Mouse (Mus musculus) gastrocnemius, adult 2 months (tissue): ENCODE results near the gene Gm7029. TPM values are rescaled to one million over a fixed set of nuclear protein-coding genes. Genes with fewer than 3 reads are reported as not detected.
A peak's percentile ranks its signal among the peaks of the same experiment; 100 is the strongest.
"Not testable (repeated sequence)": the region's sequence is repeated elsewhere in the genome, so short reads cannot be mapped to it uniquely, and the experiment has no call there.

ENCODE experiments used
- DNase-seq: peaks from one replicate; pipeline ENCODE4 v3.0.0; 2022
- H3K27ac ChIP-seq: fragments of 200-600 bp; 2 replicates; pipeline ENCODE4 v1.8.1; 2022; ENCODE audit warnings: mild to moderate bottlenecking
- H3K4me3 ChIP-seq: fragments of 200-600 bp; 2 replicates; pipeline ENCODE4 v1.8.1; 2022; ENCODE audit warnings: mild to moderate bottlenecking, moderate library complexity
- CTCF ChIP-seq: fragments of 200-600 bp; IDR thresholded peaks from 2 replicates; pipeline ENCODE4 v1.8.1; 2022; ENCODE audit warnings: antibody characterized with exemption, mild to moderate bottlenecking, moderate library complexity
- intact Hi-C: fragments of 180-260 bp; cut with DNase I; formaldehyde crosslinking; loops from one replicate; pipeline ENCODE4 v1.15.1; 2025
- long read RNA-seq, 2 experiments: library from polyadenylated mRNA; stranded (forward); transcript quantifications; one replicate each; pipeline ENCODE4 v2.0.0; 2021
- total RNA-seq, 2 experiments: library from RNA; stranded (reverse); gene quantifications; 2 replicates each; pipeline ENCODE4 v1.2.3; 2021

Gene Gm7029
- total RNA-seq: not detected
- long read RNA-seq, experiment 1: 0 reads
- long read RNA-seq, experiment 2: 0 reads

GRCm38 (mm10) chr17:33873537-33873936, at the start of gene Gm7029:
TSS of gene Gm7029 (plus strand) at chr17:33873837.
- peak within 1 kb of the TSS; percentile 73 for H3K27ac ChIP-seq
- intact Hi-C loops, DNase-seq: not testable (repeated sequence)
- peak within 1 kb of the TSS; percentile 50 for H3K4me3 ChIP-seq

DNA sequence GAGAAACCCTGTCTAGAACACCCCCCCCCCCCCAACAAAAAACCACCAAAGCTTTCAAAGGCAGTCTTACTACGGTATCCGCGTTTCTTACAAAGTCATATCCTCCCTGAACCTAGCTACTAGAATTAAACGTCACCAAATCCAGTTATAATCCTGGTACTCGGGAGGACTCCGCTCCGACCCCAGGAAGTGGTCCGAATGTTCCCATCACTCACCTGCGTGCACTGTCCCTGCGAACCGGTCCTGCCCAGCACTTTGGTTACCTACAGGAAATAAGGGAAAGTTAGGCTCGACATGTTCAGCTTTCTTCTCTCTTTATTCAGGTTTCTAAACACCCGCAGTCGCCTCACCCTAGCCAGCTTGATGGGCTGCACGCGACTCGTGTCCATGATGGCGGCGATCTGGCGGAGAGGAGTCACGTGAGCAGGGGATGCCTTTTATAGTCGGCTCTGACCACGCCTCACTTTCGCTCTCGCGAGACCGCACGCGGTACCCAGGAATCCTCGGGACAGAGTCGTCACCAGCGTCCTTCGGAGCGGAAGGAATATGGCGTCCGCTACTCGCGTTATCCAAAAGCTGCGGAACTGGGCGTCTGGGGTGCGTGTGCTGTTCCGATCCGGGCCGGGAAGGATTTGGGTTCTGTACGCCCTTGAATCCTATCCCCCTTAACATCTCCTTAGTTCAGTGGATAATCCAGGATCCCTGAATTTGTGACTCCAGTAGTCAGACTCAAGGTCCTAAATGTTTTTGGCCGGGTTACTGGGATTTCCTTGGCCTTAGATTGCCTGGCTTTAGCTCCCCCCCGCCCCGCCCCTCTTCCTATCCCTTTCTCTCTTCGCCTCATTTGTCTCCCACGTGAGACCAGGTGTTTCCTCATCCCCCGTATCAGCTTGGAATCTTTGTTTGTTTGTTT, 49.3 kb upstream of the Gm7029 start, which contains the start of the genes Rps28 and Ndufa7:
Gene Rps28 (minus strand): TSS at position 479 of the 913 bp plus-strand sequence.
Gene Ndufa7 (plus strand): TSS at position 489 of the 913 bp plus-strand sequence.
- intact Hi-C loops: loop anchor here (10.0 kb wide), 2 partner anchors 280 to 470 kb away; partner anchors contain the start of gene Zfp81
- peak within 1 kb of the TSS; percentile 90 for H3K4me3 ChIP-seq
- peak within 1 kb of the TSS; percentile 97 for H3K27ac ChIP-seq
- no peak for TF ChIP-seq CTCF
- DNase-seq: peak; percentile 97

- peak overlapping the region; percentile 90 for H3K4me3 ChIP-seq
- H3K27ac ChIP-seq: peak overlapping the region; percentile 97
- intact Hi-C loops: loop anchor here (5.0 to 10.0 kb wide), 3 partner anchors 143 to 470 kb away; partner anchors contain the start of gene Zfp81
- not testable (repeated sequence) for DNase-seq
Observed at GRCm38 (mm10) chr17:33824997-33825330, 48.7 kb upstream of the Gm7029 start.

DNA sequence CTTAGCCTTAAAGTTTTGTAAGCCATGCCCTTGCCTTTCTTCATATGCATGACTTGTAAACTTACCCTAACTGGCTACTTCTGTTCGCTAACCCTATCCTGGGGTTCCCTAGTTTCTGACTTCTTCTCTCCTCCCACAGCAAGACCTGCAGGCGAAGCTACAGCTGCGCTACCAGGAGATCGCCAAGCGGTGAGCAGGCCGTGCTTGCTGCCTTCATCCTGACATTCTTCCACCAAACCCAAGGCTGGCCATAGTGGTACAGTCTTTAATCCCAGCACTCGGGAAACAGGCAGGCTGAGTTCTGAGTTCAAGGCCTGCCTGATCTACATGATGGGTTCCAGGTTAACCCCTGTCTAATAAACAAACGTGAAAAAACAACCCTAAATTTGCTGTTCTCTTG, 48.2 kb upstream of the Gm7029 start:
- intact Hi-C loops: loop anchor here (5.0 to 10.0 kb wide), 3 partner anchors 143 to 471 kb away; partner anchors contain the start of gene Zfp81
- H3K4me3 ChIP-seq: peak overlapping the region; percentile 90
- H3K27ac ChIP-seq: peak overlapping the region; percentile 97; the same call in 1 of the 2 replicates
- no peak for TF ChIP-seq CTCF
- no peak for DNase-seq

DNA sequence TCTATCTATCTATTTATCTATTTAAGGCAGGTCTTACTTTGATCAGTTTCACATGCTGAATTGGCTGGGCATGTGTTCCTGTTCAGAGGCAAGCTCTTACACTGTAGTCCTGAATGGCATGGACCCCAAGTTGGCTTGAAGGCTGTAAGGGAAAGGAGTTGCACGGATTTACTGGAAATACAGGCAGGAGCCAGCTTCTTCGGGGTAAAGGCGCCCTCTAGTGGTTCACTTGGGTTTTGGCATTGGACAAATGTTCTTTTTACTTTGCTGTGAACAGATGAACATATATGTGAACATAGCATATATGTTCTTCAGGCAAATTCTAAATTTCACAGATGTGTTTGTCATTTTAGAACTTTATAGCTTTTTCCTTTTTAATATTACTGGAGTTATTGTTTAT, 46.8 kb upstream of the Gm7029 start:
- peak; percentile 92 for TF ChIP-seq CTCF
- peak; percentile 78 for DNase-seq
- intact Hi-C loops: loop anchor here (2.0 to 10.0 kb wide), 4 partner anchors 145 to 472 kb away; partner anchors contain the start of gene Zfp81
- no peak overlapping the region for H3K4me3 ChIP-seq
- H3K27ac ChIP-seq: peak overlapping the region; percentile 44; the same call in 1 of the 2 replicates

GRCm38 (mm10) chr17:33828892-33829291, 44.7 kb upstream of the Gm7029 start:
- H3K27ac ChIP-seq: peak overlapping the region; percentile 68
- no peak for TF ChIP-seq CTCF
- H3K4me3 ChIP-seq: no peak overlapping the region; the same call in 1 of the 2 replicates
- DNase-seq: peak; percentile 56
- intact Hi-C loops: loop anchor here (5.0 to 10.0 kb wide), 3 partner anchors 147 to 474 kb away; partner anchors contain the start of gene Zfp81

- Histone ChIP-seq H3K4me3 (peak overlapping the region; percentile 22; the same call in 1 of the 2 replicates), H3K27ac (peak overlapping the region; percentile 68)
- intact Hi-C loops: loop anchor here (5.0 to 10.0 kb wide), 3 partner anchors 147 to 475 kb away; partner anchors contain the start of gene Zfp81
- DNase-seq: no peak
- TF ChIP-seq CTCF: no peak
Observed at GRCm38 (mm10) chr17:33829561-33829960, 44.1 kb upstream of the Gm7029 start.

- TF ChIP-seq CTCF: no peak
- H3K27ac ChIP-seq: peak within 1 kb of the TSS; percentile 91
Observed at GRCm38 (mm10) chr17:33842966-33843795, 30.5 kb upstream of the Gm7029 start, which contains the start of gene Cd320. TSS of gene Cd320 (plus strand) at chr17:33843091.

DNA sequence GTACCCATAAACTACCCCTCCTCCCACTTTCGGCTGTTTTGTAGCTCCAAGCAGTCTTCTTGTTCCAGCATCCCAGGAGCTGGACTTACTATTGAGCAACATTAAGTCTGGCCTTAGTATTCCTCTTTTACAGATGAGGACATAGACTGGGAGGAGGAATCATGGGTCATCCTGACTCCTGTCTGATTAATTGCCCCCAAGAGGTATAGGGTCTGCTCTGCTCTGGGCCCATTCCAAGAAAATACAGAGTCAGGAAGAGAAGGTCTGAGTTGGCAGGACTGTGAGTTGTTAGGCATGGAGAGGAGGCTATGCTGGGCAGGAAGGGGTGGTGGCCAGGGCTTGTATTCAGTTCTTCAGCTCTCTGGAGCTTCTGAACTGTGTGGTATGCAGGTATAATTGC, 29.4 kb upstream of the Gm7029 start:
- peak overlapping the region; percentile 84 for H3K4me3 ChIP-seq
- no peak for TF ChIP-seq CTCF

More at GRCm38 (mm10) chr17:33842966-33843795, 30.5 kb upstream of the Gm7029 start, which contains the start of gene Cd320:
- intact Hi-C loops: no loop called here
- H3K4me3 ChIP-seq: peak within 1 kb of the TSS; percentile 84
- peak; percentile 95 for DNase-seq

GRCm38 (mm10) chr17:33848139-33848538, 25.5 kb upstream of the Gm7029 start:
- H3K27ac ChIP-seq: no peak overlapping the region
- no peak overlapping the region for H3K4me3 ChIP-seq
- no peak for DNase-seq
- no peak for TF ChIP-seq CTCF
- intact Hi-C loops: no loop called here

More for the DNA sequence above, 29.4 kb upstream of the Gm7029 start:
- H3K27ac ChIP-seq: 0 out of 2 replicates have a peak overlapping the region, but pooled peaks have one; percentile 91
- DNase-seq: no peak
- intact Hi-C loops: no loop called here

DNA sequence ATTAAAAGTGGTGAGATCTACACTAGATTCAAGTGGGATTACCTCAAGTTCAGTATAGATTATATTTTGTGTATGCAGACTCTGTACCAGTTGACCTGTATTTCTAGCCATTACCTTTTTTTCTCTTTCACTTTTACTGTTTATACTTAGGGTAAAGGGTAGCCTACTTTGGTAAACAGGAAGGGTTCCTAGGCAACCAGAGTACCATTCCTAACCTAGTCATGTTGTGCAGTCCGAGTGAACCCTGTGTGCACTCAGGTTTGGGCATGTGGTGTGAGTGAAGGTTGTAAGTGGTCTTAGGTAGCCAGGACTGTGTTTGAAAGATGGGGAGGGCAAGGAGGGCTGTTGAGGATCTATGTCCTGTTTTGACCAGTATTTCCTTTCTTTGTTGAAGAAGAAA, 22.3 kb upstream of the Gm7029 start:
- no peak for DNase-seq
- Histone ChIP-seq H3K27ac (no peak overlapping the region), H3K4me3 (no peak overlapping the region)
- intact Hi-C loops: no loop called here
- no peak for TF ChIP-seq CTCF

DNA sequence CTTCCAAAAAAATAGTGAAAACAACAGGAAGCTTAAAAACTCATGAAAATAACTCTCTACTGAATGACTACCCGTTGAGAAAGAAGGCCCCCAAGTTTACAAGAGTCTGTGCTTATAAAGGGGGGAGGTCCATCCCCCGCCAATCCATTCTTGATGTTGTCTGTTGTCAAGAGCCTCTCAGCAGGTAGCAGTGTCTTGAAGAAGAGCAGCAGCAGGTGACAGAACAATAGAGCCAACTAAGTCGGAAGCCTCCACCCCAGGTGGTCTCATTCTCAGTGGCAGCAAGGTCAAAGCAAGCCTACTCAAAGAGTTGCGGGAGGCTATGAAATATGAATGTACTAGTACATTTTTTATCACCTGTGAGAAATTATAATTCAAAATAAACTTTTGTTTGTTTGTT, 15.8 kb upstream of the Gm7029 start:
- H3K4me3 ChIP-seq: no peak overlapping the region
- intact Hi-C loops: no loop called here
- H3K27ac ChIP-seq: no peak overlapping the region
- no peak for TF ChIP-seq CTCF
- DNase-seq: no peak
